7 mouse cellular contexts compared by ENCODE assay signal in genomic region chr16:23269984-23270912, GRCm38 (mm10). TPM values are rescaled to one million over a fixed set of nuclear protein-coding genes. Genes with fewer than 3 reads are reported as not detected.
DNase-seq lines count a peak whose midpoint lies in the region; ATAC-seq lines count a peak whose summit lies in the region.

No protein-coding gene starts in this region.

- peaks cover 20% of the 10 kb centered on the region for H3K4me1 ChIP-seq in neural tube, embryonic 15.5 days
- H3K4me1 ChIP-seq in hindbrain, embryonic 11.5 days (replicated peaks; ENCODE audit: control insufficient read depth, insufficient read depth, low read length), result peaks cover 10% of the 10 kb centered on the region
- peaks cover 33% of the 10 kb centered on the region for H3K4me1 ChIP-seq in midbrain, embryonic 11.5 days (ENCODE audit: control insufficient read depth, insufficient read depth, low read length)

- H3K9ac ChIP-seq in neural tube, embryonic 15.5 days (replicated peaks), result no peak overlapping the region
- no peak overlapping the region for H3K9ac ChIP-seq in hindbrain, embryonic 11.5 days (ENCODE audit: low read depth, low read length)
- H3K9ac ChIP-seq in midbrain, embryonic 11.5 days (ENCODE audit: low read length), result no peak overlapping the region

- H3K4me3 ChIP-seq in neural tube, embryonic 15.5 days (replicated peaks), result no peak overlapping the region
- no peak overlapping the region for H3K4me3 ChIP-seq in hindbrain, embryonic 11.5 days (ENCODE audit: low read depth, low read length)
- H3K4me3 ChIP-seq in midbrain, embryonic 11.5 days (ENCODE audit: low read depth, low read length), result no peak overlapping the region

- no peak; the same call in 1 of the 2 replicates for ATAC-seq in neural tube, embryonic 15.5 days (ENCODE audit: low FRiP score)
- peak; percentile 78 for ATAC-seq in hindbrain, embryonic 11.5 days (ENCODE audit: low FRiP score)
- peak; percentile 77 for ATAC-seq in midbrain, embryonic 11.5 days (ENCODE audit: low FRiP score)

- no peaks in the 10 kb centered on the region for H3K27me3 ChIP-seq in neural tube, embryonic 15.5 days (replicated peaks)
- H3K27me3 ChIP-seq in hindbrain, embryonic 11.5 days (ENCODE audit: control insufficient read depth, insufficient read depth, low read length), result no peaks in the 10 kb centered on the region
- no peaks in the 10 kb centered on the region; the same call in 1 of the 2 replicates for H3K27me3 ChIP-seq in midbrain, embryonic 11.5 days (ENCODE audit: control insufficient read depth, insufficient read depth, low read length)

- no peaks in the 10 kb centered on the region for H3K36me3 ChIP-seq in neural tube, embryonic 15.5 days
- no peaks in the 10 kb centered on the region for H3K36me3 ChIP-seq in hindbrain, embryonic 11.5 days (ENCODE audit: control insufficient read depth, insufficient read depth, low read length)
- no peaks in the 10 kb centered on the region for H3K36me3 ChIP-seq in midbrain, embryonic 11.5 days (ENCODE audit: control insufficient read depth, insufficient read depth, low read length)

- DNase-seq in neural tube, embryonic 10.5 days (ENCODE audit: extremely low spot score, low spot score), result peak; percentile 60
- peak; percentile 52 for DNase-seq in embryo, embryonic 11.5 days (ENCODE audit: low read depth, low spot score)
- peak; percentile 56 for DNase-seq in hindbrain, embryonic 11.5 days (ENCODE audit: low spot score)
- peak; percentile 94 for DNase-seq in midbrain, embryonic 11.5 days (ENCODE audit: low spot score, missing footprints)
- DNase-seq in cerebellum, adult 9-11 months, result no peak
- no peak for DNase-seq in right cerebral cortex, postnatal 10 days (ENCODE audit: low spot score in 2 of 2)

- H3K4me2 ChIP-seq in neural tube, embryonic 15.5 days, result no peak overlapping the region
- no peak overlapping the region for H3K4me2 ChIP-seq in hindbrain, embryonic 11.5 days (replicated peaks; ENCODE audit: low read depth, low read length)
- H3K4me2 ChIP-seq in midbrain, embryonic 11.5 days, result no peak overlapping the region

- no peaks in the 10 kb centered on the region for H3K9me3 ChIP-seq in neural tube, embryonic 15.5 days (replicated peaks)
- no peaks in the 10 kb centered on the region for H3K9me3 ChIP-seq in hindbrain, embryonic 11.5 days (ENCODE audit: control insufficient read depth, low read length)
- H3K9me3 ChIP-seq in midbrain, embryonic 11.5 days (ENCODE audit: control insufficient read depth, low read length), result no peaks in the 10 kb centered on the region

- no peak overlapping the region for H3K27ac ChIP-seq in neural tube, embryonic 15.5 days (replicated peaks)
- H3K27ac ChIP-seq in hindbrain, embryonic 11.5 days (ENCODE audit: low read depth, low read length), result peak overlapping the region; percentile 43
- H3K27ac ChIP-seq in midbrain, embryonic 11.5 days (ENCODE audit: low read depth, low read length), result peak overlapping the region; percentile 73

- WGBS in neural tube, embryonic 15.5 days, result 25% methylated on average over 10 of the region's 10 CpGs
- WGBS in hindbrain, embryonic 11.5 days, result 25% methylated on average over 10 of the region's 10 CpGs
- 17% methylated on average over 10 of the region's 10 CpGs for WGBS in midbrain, embryonic 11.5 days

RNA-seq across cellular contexts. Expression of gene St6gal1, which starts 45.7 kb away (rescaled TPM):
- polyA plus RNA-seq in neural tube, embryonic 15.5 days (2015; fragmentation: Nextera tagmentation; extraction: Ambion mirVana), result 19.3 and 21.1 TPM in 2 replicates
- 32.7 and 34.1 TPM in 2 replicates for polyA plus RNA-seq in hindbrain, embryonic 11.5 days (2014; fragmentation: Nextera tagmentation; extraction: Ambion mirVana)
- 31.8 and 34.1 TPM in 2 replicates for polyA plus RNA-seq in midbrain, embryonic 11.5 days (2014; fragmentation: Nextera tagmentation; extraction: Ambion mirVana)

Comparison
In these comparisons a context has a peak if more than half of its experiments do, and no peak if none do; other contexts are left out.
1. DNase-seq: peak in neural tube, embryonic 10.5 days (single experiment), embryo, embryonic 11.5 days (single experiment), hindbrain, embryonic 11.5 days (single experiment) and midbrain, embryonic 11.5 days (single experiment); none in cerebellum, adult 9-11 months (single experiment) and right cerebral cortex, postnatal 10 days (0 of 2).